Mouse (Mus musculus): ENCODE measurements around the gene Sh3bp4.

GRCm38 (mm10) chr1:89130429-89130828, 60.2 kb downstream of the Sh3bp4 start:
- no peak for TF ChIP-seq POLR2A (IDR thresholded peaks at IDR 0.05; ENCODE audit: borderline replicate concordance, low read depth, low read length)
- TF ChIP-seq CTCF (IDR thresholded peaks at IDR 0.05; ENCODE audit: low read depth, low read length), result no peak

Measured in bone marrow macrophage, adult 2 months (primary cell).